11 mouse cellular contexts compared by ENCODE assay signal in the genomic region with DNA sequence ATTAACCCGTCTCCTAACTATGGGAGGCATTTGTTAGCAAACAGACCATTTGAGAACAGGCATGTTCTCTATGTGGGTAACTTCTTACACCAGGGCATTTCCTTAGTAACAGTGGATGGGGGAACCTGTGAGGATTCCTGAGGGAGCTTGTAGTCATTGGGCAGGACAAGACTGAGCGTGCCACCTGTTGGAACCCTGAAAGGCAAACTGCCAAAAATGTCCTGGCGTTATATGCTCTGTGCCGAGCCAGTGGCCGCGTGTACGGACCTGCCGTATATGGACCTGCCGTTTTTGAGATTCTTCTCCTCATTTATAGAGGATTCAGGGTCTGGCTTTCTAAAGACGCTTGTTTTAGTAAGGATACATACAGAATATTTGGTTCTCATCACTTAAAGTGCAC.
A peak's percentile ranks its signal among the peaks of the same experiment; 100 is the strongest.
DNase-seq lines count a peak whose midpoint lies in the region; ATAC-seq lines count a peak whose summit lies in the region.
"Had no signal": no experiment of that assay in that cellular context is flagged by ENCODE, and none has a peak within 500 bp of the region (broad histone marks: within the 10 kb centered on the region; RNA-seq: fewer than 3 reads in every experiment).

No protein-coding gene starts in this region.

- H3K9me3 ChIP-seq in neural tube, embryonic 13.5 days, result no peaks in the 10 kb centered on the region
- no peaks in the 10 kb centered on the region for H3K9me3 ChIP-seq in midbrain, embryonic 16.5 days (replicated peaks; ENCODE audit: control insufficient read depth, low read length, poor library complexity, severe bottlenecking)
- H3K9me3 ChIP-seq: liver, embryonic 12.5 days had no signal

- DNase-seq in cerebellum, adult 11-12 months, result peak; percentile 60
- DNase-seq in cerebellum, postnatal 4 days (ENCODE audit: low spot score in 2 of 2), result no peak
- DNase-seq in neural tube, embryonic 10.5 days (ENCODE audit: extremely low spot score, low spot score), result no peak
- peak; percentile 74 for DNase-seq in gonadal fat pad, adult 2 months (ENCODE audit: low read depth)
- DNase-seq in layer of hippocampus, postnatal 10 days (ENCODE audit: low spot score in 2 of 2), result no peak
- DNase-seq in left cerebral cortex, postnatal 10 days (ENCODE audit: extremely low spot score in 1 of 2, low spot score in 2 of 2), result no peak
- DNase-seq: kidney, postnatal 10 days had no signal

- H3K27me3 ChIP-seq in neural tube, embryonic 13.5 days, result no peaks in the 10 kb centered on the region
- H3K27me3 ChIP-seq in midbrain, embryonic 16.5 days (ENCODE audit: control insufficient read depth, insufficient read depth, low read depth, low read length), result no peaks in the 10 kb centered on the region
- H3K27me3 ChIP-seq: liver, embryonic 12.5 days; Patski had no signal

- no peak overlapping the region for H3K4me3 ChIP-seq in neural tube, embryonic 13.5 days
- no peak overlapping the region for H3K4me3 ChIP-seq in midbrain, embryonic 16.5 days (ENCODE audit: low read depth, low read length)
- H3K4me3 ChIP-seq: liver, embryonic 12.5 days had no signal

- H3K9ac ChIP-seq in neural tube, embryonic 13.5 days, result no peak overlapping the region
- peak overlapping the region; percentile 26; the same call in 1 of the 2 replicates for H3K9ac ChIP-seq in midbrain, embryonic 16.5 days (ENCODE audit: low read depth, low read length)
- H3K9ac ChIP-seq: liver, embryonic 12.5 days had no signal

- peak overlapping the region; percentile 100 for H3K27ac ChIP-seq in neural tube, embryonic 13.5 days (replicated peaks)
- peak overlapping the region; percentile 100 for H3K27ac ChIP-seq in midbrain, embryonic 16.5 days (ENCODE audit: low read length)

- intact Hi-C loops in left cerebral cortex, postnatal 10 days (cut with DNase I), result loop anchor here (5.0 kb wide), 1 partner anchor 106 kb away; no protein-coding TSS in a partner anchor

- no peak for ATAC-seq in neural tube, embryonic 13.5 days (ENCODE audit: low read depth)
- no peak for ATAC-seq in midbrain, embryonic 16.5 days
- ATAC-seq: liver, embryonic 12.5 days; Patski had no signal

- peaks cover 26% of the 10 kb centered on the region for H3K4me1 ChIP-seq in neural tube, embryonic 13.5 days (replicated peaks)
- H3K4me1 ChIP-seq in midbrain, embryonic 16.5 days (ENCODE audit: control insufficient read depth, insufficient read depth, low read length), result peaks cover 28% of the 10 kb centered on the region

- no peaks in the 10 kb centered on the region for H3K36me3 ChIP-seq in neural tube, embryonic 13.5 days
- no peaks in the 10 kb centered on the region for H3K36me3 ChIP-seq in midbrain, embryonic 16.5 days (ENCODE audit: control insufficient read depth, insufficient read depth, low read length)
- H3K36me3 ChIP-seq: liver, embryonic 12.5 days had no signal

- peak overlapping the region; percentile 70; the same call in 1 of the 2 replicates for H3K4me2 ChIP-seq in neural tube, embryonic 13.5 days
- peak overlapping the region; percentile 77 for H3K4me2 ChIP-seq in midbrain, embryonic 16.5 days (ENCODE audit: low read length)

- WGBS in neural tube, embryonic 13.5 days, result 86% methylated on average over 10 of the region's 10 CpGs
- WGBS in midbrain, embryonic 16.5 days, result 89% methylated on average over 10 of the region's 10 CpGs

Comparison
In these comparisons a context has a peak if more than half of its experiments do, and no peak if none do; other contexts are left out.
1. DNase-seq: peak in cerebellum, adult 11-12 months (single experiment) and gonadal fat pad, adult 2 months (single experiment); none in cerebellum, postnatal 4 days (0 of 2), neural tube, embryonic 10.5 days (single experiment), layer of hippocampus, postnatal 10 days (0 of 2) and left cerebral cortex, postnatal 10 days (0 of 2).